Mouse (Mus musculus) erythroblast, embryonic 14.5 days (primary cell): Measurements from ENCODE around the gene Tbr1. TPM values are rescaled to one million over a fixed set of nuclear protein-coding genes. Genes with fewer than 3 reads are reported as not detected.
A peak's percentile ranks its signal among the peaks of the same experiment; 100 is the strongest.

Experiments
- H3K27me3 ChIP-seq: 2 replicates; pipeline ENCODE4 v1.6.1; 2012; ENCODE audit warnings: inconsistent platforms; ENCODE audit not compliant: control insufficient read depth
- H3K36me3 ChIP-seq: 2 replicates; pipeline ENCODE4 v1.6.1; 2012; ENCODE audit warnings: mild to moderate bottlenecking, inconsistent platforms; ENCODE audit not compliant: control insufficient read depth
- H3K4me1 ChIP-seq: 2 replicates; pipeline ENCODE4 v1.6.1; 2012; ENCODE audit warnings: inconsistent platforms; ENCODE audit not compliant: control insufficient read depth
- H3K4me3 ChIP-seq: replicated peaks from 2 replicates; pipeline ENCODE3; 2012; ENCODE audit warnings: moderate library complexity, mild to moderate bottlenecking, inconsistent platforms
- H3K9me3 ChIP-seq: 2 replicates; pipeline ENCODE4 v1.6.1; 2012; ENCODE audit warnings: low read length, inconsistent platforms, mixed read lengths; ENCODE audit not compliant: control insufficient read depth
- GATA1 ChIP-seq: IDR thresholded peaks from 2 replicates; pipeline ENCODE4 v1.6.1; 2012; ENCODE audit warnings: low read length, inconsistent platforms, mixed read lengths
- TAL1 ChIP-seq: IDR thresholded peaks from 3 replicates; pipeline ENCODE4 v1.6.1; 2012; ENCODE audit warnings: low read length, inconsistent platforms, mixed read lengths
- polyA plus RNA-seq: library from polyadenylated mRNA; stranded (reverse); fragments of >175 nt; gene quantifications from 2 replicates; pipeline ENCODE4 v1.2.3, GENCODE M21; 2012

The Tbr1 gene
- 0.04 TPM in 1 of 2 replicates, not detected in the other for polyA plus RNA-seq

DNA sequence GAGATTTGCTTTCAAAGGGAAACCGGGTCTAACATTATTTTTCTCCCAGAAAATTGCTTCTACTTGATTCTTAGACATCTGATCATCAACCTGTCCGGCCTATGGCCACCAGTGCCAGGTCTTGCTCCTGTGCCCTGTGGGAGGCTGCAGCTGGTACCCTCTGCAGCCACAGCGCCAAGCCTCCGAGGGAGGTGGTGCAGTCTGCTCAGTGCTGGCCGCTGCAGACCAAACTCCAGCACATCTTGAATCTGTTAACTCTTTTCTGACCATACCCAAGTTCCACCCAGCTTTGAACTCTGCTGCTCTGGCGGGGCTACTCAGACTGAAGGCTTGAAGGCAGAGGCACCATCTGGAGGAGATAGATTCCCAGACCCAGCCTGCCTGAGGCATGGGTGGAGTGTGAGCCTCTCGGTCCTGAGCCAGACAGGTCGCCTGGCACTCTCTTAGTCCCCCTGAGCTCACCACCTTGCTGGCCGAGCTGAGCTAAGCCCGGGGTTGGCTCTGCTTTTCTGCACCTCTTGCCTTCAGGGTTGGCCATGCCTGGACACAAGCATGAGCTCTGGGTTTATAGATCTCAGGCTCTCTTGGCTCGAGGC is at the start of gene Tbr1:
TSS of gene Tbr1 (plus strand) at position 275 of the 596 bp plus-strand sequence.
- TF ChIP-seq TAL1 (no peak), GATA1 (no peak)
- Histone ChIP-seq H3K36me3 (peaks cover 15% of the 10 kb centered on the region), H3K4me1 (no peaks in the 10 kb centered on the region; the same call in 1 of the 2 replicates), H3K27me3 (peaks cover 65% of the 10 kb centered on the region), H3K9me3 (peaks cover 16% of the 10 kb centered on the region), H3K4me3 (no peak within 1 kb of the TSS)

DNA sequence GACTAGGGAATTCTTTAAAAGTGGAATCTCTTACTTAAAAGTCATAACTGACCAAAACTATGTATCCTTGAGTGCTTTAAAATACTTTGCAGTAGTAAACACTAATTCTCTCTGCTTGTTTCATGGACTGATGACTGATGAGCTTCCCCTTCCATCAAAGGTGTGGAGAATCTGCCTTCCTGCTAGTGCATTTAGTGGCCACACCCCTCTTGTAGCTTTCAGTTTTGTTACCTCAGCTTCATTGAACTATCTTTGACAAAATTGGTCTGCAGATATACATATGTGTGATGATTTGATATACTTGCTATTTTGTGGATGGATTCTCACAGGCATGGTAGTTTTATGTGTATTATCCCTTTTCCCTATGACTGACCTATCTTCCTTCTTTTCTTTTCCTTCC is 47.7 kb upstream of the Tbr1 start:
- Histone ChIP-seq H3K4me3 (no peak overlapping the region), H3K36me3 (peaks cover 12% of the 10 kb centered on the region), H3K4me1 (peaks cover 26% of the 10 kb centered on the region), H3K9me3 (no peaks in the 10 kb centered on the region), H3K27me3 (no peaks in the 10 kb centered on the region)
- TF ChIP-seq GATA1 (no peak), TAL1 (no peak)

DNA sequence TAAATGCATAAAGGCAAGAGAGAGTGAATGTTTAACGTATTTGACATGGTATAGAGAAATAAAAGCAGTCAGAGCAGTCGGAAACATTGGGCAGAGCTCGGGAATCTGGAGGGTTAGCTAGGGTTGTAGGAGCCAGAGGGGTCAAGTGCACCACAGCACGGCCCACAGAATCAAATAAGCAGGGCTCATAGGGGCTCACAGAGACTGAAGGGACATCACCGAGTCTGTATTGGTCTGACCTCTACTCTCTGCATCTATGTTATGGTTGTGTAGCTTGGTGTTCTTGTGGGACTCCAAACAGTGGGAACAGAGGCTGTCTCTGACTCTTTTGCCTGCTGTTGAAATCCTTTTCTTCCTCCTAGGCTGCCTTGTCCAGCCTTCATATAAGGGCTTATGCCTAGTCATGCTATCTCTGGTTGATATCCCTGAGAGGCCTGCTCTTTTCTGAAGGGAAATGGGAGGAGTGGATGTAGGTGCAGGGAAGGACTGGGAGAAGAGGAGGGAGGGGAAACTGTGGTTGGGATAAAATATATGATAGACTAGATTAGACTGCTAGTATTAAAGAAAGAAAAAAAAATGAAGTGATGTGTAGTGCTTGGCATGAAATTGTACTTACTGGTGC is 43.4 kb upstream of the Tbr1 start:
- Histone ChIP-seq H3K9me3 (no peaks in the 10 kb centered on the region), H3K27me3 (no peaks in the 10 kb centered on the region), H3K4me3 (no peak overlapping the region), H3K4me1 (peaks cover 38% of the 10 kb centered on the region), H3K36me3 (peaks cover 33% of the 10 kb centered on the region)
- TF ChIP-seq TAL1 (no peak), GATA1 (no peak)

DNA sequence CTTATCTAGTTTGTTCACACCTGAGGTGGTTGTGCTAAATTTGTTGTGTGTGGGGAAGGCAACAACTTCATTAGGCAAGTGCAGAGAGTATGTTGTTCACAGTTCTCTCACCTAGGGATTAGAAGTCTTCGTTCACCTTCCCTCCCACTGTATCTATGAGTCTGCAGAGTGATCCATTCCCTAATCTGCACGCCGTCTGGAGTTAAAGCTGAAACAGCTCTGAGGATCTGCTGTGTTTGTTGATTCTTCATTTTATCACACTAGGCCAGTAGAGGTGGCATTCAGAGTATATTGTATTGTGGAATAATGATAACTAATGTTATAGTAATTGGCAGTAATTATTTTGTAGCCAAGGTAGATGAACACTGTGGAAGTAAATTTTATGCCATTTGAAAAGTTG is 42.7 kb upstream of the Tbr1 start:
- Histone ChIP-seq H3K4me1 (peaks cover 40% of the 10 kb centered on the region), H3K4me3 (no peak overlapping the region), H3K9me3 (no peaks in the 10 kb centered on the region), H3K36me3 (peaks cover 39% of the 10 kb centered on the region), H3K27me3 (no peaks in the 10 kb centered on the region)
- TF ChIP-seq GATA1 = no peak; the same call in 1 of the 2 replicates
- TF ChIP-seq TAL1 = peak; percentile 49

DNA sequence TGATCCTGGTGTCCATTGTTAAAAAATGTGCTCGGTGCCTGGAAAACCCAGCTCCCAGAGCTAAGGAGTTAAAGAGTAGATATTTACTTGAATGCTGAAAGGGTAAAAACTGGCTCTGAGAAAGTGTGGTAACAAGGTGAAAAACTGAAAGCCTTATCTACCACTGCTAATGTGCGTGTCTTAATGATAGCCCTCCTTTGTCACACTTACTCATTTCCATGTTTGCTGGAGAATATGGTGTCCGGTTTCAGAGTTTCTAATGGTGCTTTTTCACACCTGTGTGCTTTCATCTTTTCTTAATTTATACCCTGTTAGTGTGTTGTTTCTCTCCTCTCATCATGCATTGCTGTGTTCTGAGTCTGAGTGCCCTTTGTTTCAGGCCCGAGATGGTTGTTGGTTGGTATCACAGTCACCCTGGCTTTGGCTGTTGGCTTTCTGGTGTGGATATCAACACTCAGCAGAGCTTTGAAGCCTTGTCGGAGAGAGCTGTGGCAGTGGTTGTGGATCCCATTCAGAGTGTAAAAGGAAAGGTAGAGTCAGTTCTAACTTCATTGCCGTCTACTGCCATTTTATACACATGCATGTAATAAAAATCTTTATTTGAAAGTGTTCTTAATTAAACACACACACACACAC is 38.1 kb upstream of the Tbr1 start:
- Histone ChIP-seq H3K4me1 (peaks cover 20% of the 10 kb centered on the region), H3K9me3 (no peaks in the 10 kb centered on the region), H3K36me3 (peaks cover 44% of the 10 kb centered on the region), H3K4me3 (no peak overlapping the region), H3K27me3 (no peaks in the 10 kb centered on the region)
- no peak for TF ChIP-seq TAL1
- TF ChIP-seq GATA1 = no peak

DNA sequence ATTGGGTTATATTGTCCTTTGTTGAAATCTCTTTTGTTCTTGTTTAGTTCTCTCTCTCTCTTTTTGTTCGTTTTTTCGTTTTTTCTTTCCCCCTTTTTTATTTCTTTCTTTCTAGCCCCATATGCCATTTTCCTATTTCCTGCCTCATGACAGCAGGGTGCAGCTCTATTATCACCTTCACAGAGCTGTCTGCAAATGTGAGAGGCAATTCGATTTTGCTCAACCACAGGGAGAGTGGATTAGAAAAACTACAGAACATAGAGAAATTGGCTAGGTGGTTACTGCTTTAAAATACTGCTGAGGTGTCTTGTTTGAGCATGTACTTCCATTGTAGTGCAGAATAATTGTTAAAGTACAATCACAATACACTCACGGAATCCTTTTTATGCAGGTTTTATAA is 37.2 kb upstream of the Tbr1 start:
- TF ChIP-seq TAL1 (no peak), GATA1 (no peak)
- no peaks in the 10 kb centered on the region for H3K27me3 ChIP-seq
- H3K9me3 ChIP-seq = no peaks in the 10 kb centered on the region
- H3K36me3 ChIP-seq = peaks cover 40% of the 10 kb centered on the region
- no peak overlapping the region for H3K4me3 ChIP-seq
- peaks cover 12% of the 10 kb centered on the region for H3K4me1 ChIP-seq

DNA sequence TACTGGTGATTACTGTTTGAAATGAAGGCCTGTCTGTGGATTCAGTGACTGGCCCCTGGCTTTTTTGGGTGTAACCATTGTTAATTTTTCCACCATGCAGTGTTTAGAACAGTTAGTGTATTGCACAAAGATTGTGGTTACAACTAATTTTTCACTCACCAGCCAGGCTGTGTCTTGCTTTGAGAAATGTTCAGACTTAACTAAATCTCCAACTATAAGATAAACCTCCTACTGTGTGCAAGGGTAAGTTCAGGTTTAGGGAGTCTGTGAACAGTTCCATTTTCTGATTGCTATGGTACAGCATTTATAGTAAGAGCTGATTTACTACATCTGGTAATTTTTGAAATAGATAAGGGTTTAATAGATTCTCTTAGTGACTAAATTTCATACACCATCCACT is 21.9 kb upstream of the Tbr1 start:
- no peaks in the 10 kb centered on the region for H3K27me3 ChIP-seq
- TF ChIP-seq TAL1 (no peak), GATA1 (no peak)
- peaks cover 68% of the 10 kb centered on the region for H3K36me3 ChIP-seq
- no peak overlapping the region for H3K4me3 ChIP-seq
- H3K9me3 ChIP-seq = no peaks in the 10 kb centered on the region
- peaks cover 1% of the 10 kb centered on the region; the same call in 1 of the 2 replicates for H3K4me1 ChIP-seq

DNA sequence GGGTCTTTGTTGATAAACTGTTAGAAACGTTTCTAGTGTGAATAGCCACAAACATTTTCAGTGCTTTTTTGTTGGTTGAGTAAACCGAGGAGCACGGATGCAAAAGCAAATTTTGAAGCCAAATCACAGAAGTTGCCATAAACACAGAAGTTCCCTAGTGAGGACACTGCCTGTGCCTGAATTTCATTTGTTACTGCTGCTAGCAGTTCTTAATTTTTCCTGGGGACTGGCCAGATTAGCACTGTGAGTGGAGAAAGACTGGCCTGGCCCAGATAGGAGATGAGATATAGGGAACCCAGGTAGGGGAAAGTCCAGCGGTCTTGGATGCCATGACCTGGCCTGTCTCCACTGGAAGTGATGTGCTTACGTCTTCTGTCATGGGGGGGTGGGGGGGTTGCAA is 7.8 kb upstream of the Tbr1 start:
- peaks cover 30% of the 10 kb centered on the region for H3K36me3 ChIP-seq
- no peak overlapping the region for H3K4me3 ChIP-seq
- H3K4me1 ChIP-seq = no peaks in the 10 kb centered on the region
- no peak for TF ChIP-seq TAL1
- no peak for TF ChIP-seq GATA1
- H3K27me3 ChIP-seq = no peaks in the 10 kb centered on the region
- H3K9me3 ChIP-seq = no peaks in the 10 kb centered on the region

DNA sequence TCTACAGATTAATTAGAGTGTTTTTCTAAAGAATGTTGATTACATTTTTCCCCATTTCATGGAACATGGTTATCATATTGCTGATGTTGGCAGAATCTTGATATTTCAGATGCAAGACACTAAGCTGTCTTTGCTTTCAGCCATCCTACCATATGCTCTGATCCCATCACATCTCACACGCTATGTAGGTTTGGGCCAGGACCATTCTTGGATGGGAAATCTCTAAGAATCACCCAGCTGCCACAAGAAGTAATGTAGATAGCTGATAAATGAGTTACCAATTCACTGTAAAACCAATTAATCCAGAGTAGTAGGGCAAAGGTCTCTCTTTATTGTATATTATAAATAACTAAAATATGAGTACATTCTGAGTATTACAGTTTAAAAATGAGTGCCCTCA is 4.7 kb upstream of the Tbr1 start:
- TF ChIP-seq GATA1 (no peak), TAL1 (no peak)
- no peaks in the 10 kb centered on the region; the same call in 1 of the 2 replicates for H3K9me3 ChIP-seq
- H3K4me3 ChIP-seq = no peak overlapping the region
- peaks cover 17% of the 10 kb centered on the region for H3K27me3 ChIP-seq
- no peaks in the 10 kb centered on the region; the same call in 1 of the 2 replicates for H3K4me1 ChIP-seq
- peaks cover 24% of the 10 kb centered on the region for H3K36me3 ChIP-seq
